Mouse (Mus musculus) thymus, adult 2 months (tissue): ENCODE data around the gene Mcu. TPM values are rescaled to one million over a fixed set of nuclear protein-coding genes. Genes with fewer than 3 reads are reported as not detected.

ENCODE experiments used
- DNase-seq: peaks from one replicate; pipeline ENCODE4 v3.0.0; 2021
- H3K27ac ChIP-seq: fragments of 200-500 bp; 2 replicates; pipeline ENCODE4 v1.5.1; 2012; ENCODE audit warnings: low read length, control low read depth; ENCODE audit not compliant: control insufficient read depth, insufficient read depth
- H3K27me3 ChIP-seq: fragments of 200-500 bp; 2 replicates; pipeline ENCODE4 v1.6.1; 2012; ENCODE audit warnings: mild to moderate bottlenecking, low read length, moderate library complexity, mixed read lengths; ENCODE audit not compliant: control insufficient read depth, insufficient read depth
- H3K36me3 ChIP-seq: fragments of 200-500 bp; 2 replicates; pipeline ENCODE4 v1.6.1; 2012; ENCODE audit warnings: mild to moderate bottlenecking, low read length, moderate library complexity; ENCODE audit not compliant: control insufficient read depth, insufficient read depth
- H3K4me1 ChIP-seq: fragments of 200-500 bp; replicated peaks from 2 replicates; pipeline ENCODE4 v1.6.1; 2012; ENCODE audit warnings: low read length; ENCODE audit not compliant: control insufficient read depth, insufficient read depth
- H3K4me3 ChIP-seq: fragments of 200-500 bp; 2 replicates; pipeline ENCODE4 v1.5.1; 2012; ENCODE audit warnings: mild to moderate bottlenecking, low read length, control low read depth, moderate library complexity; ENCODE audit not compliant: control insufficient read depth, insufficient read depth
- CTCF ChIP-seq: fragments of 200-500 bp; IDR thresholded peaks from 2 replicates; pipeline ENCODE4 v1.5.1; 2012; ENCODE audit warnings: mild to moderate bottlenecking, control low read depth, low read length, moderate library complexity, borderline replicate concordance; ENCODE audit not compliant: control insufficient read depth, poor library complexity, insufficient read depth; ENCODE audit errors: extremely low read depth
- POLR2A ChIP-seq: fragments of 200-500 bp; IDR thresholded peaks from 2 replicates; pipeline ENCODE4 v1.6.1; 2012; ENCODE audit warnings: mild to moderate bottlenecking, low read length, control low read depth, moderate library complexity; ENCODE audit not compliant: control insufficient read depth, poor library complexity, insufficient read depth; ENCODE audit errors: extremely low read depth
- WGBS: fragments of 180-500 bp; shearing (Covaris S2); methylation state at CpG from one replicate; pipeline ENCODE4 v1.1.7; 2018; 5-methylcytosine and 5-hydroxymethylcytosine counted together
- polyA plus RNA-seq: library from polyadenylated mRNA; depleted of rRNA; stranded (reverse); fragments of >200 nt; gene quantifications from 2 replicates; pipeline ENCODE4 v1.2.3, GENCODE M21; 2012; rRNA removed

The Mcu gene
- polyA plus RNA-seq, result 18.2 and 23.1 TPM in 2 replicates

DNA sequence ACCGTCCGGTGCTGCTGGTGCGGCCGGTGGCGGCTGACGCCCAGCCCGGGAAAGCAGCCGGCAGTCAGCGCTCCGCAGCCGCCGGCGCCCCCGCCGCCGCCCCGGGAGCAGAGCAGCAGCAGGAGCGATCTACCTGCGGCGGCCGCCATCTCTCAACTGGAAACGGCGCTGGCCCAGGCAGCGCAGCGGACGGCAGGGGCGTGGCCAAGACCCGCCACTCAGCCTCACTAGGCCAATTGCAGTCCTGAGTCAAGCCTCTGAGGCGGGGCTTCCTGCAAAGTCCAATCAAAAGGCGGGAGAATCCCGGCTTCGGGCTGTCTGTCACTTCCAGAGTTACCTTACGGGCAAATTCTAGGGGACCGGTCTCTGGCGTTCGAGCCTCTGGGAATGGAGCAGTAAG, at the start of gene Mcu:
Mcu (minus strand) TSS at position 171 of the 400 bp plus-strand sequence.
- no peaks in the 10 kb centered on the region for H3K36me3 ChIP-seq
- H3K4me1 ChIP-seq, result peaks cover 10% of the 10 kb centered on the region
- no peak within 1 kb of the TSS for H3K27ac ChIP-seq
- TF ChIP-seq CTCF (no peak), POLR2A (peak; percentile 89)
- H3K27me3 ChIP-seq, result no peaks in the 10 kb centered on the region
- peak within 1 kb of the TSS; percentile 84 for H3K4me3 ChIP-seq
- 6% methylated on average over 32 of the region's 36 CpGs for WGBS
- DNase-seq, result peak; percentile 96

DNA sequence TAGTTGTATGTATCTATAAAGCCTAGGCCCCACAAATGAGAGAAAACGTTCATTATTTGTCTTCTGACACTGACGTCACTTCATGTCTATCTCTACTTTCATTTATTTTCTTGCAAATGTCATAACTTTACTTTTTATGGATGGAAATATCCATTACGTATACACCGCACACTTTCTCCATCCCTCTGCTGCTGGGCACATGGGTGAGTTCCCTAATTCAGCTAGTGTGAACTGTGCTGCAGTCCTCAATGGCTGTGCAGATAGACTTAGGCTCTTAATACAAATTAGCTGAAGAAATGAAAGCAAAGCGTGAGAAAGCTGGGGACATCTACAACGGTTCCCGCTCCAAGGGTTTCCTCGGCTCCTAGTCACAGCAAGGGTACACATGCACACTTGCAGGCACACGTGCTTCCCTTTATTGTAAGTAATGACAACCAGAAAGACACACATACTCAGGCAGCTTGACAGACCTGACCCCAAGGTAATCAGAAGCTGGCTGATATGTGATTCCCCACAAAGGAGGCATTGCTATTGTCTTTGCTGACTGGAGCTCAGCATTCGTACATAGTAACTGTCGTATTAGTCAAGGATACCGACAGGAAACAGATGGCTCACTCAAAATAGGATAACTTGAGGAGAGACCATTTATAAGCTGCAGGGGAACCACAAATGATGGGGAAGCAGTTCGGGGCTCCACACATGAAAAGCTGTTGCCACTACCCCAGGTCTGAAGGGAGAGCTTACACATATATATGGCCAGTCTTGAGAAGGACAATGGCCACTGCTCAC, 49.2 kb upstream of the Mcu start:
- WGBS, result 54% methylated on average over 13 of the region's 13 CpGs
- no peak for DNase-seq
- Histone ChIP-seq H3K27me3 (no peaks in the 10 kb centered on the region), H3K27ac (no peak overlapping the region), H3K36me3 (no peaks in the 10 kb centered on the region), H3K4me3 (no peak overlapping the region), H3K4me1 (peaks cover 2% of the 10 kb centered on the region; the same call in 1 of the 2 replicates)
- no peak for TF ChIP-seq POLR2A

DNA sequence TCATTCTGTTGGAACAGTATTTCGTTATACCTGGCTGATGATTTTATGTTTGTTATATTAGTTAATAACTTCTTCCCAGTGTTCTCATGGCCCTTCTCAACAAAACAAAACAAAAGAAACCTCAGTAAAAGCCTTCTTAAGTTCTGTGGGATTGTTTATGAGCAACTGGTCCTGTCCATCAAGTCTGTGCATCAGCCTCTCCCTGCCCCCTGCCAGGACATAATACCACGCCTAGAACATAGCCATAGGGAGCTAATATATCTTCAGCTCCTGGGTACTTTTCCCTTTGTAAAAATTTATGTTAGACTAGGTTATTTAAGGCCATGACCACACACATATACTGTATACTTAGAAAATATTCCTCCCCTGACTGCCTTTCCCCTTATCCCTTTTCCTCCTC, 48.3 kb upstream of the Mcu start:
- WGBS, result 96% methylated on average over 2 of the region's 2 CpGs
- Histone ChIP-seq H3K4me3 (no peak overlapping the region), H3K36me3 (no peaks in the 10 kb centered on the region), H3K27ac (no peak overlapping the region), H3K4me1 (peaks cover 2% of the 10 kb centered on the region; the same call in 1 of the 2 replicates), H3K27me3 (no peaks in the 10 kb centered on the region)
- no peak for DNase-seq
- no peak for TF ChIP-seq POLR2A
- TF ChIP-seq CTCF, result no peak

DNA sequence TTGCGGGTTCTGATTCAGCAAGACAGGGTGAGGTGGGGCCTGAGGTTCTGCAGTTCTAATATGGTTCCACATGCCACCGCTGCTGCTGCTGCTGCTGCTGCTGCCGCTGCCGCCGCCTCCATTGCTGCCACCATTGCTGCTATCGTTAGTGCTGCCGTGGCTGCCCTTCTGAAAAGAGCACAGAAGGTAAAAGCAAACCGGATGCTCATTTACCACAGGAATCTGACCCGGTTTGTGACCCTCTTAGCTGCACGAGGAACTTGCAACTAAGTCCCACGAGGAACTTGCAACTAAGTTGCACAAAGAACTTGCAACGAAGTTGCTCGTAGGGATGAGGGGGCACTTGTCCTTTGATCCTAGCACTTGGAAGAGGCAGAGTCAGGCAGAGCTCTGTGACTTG, 40.3 kb upstream of the Mcu start:
- 46% methylated on average over 13 of the region's 13 CpGs for WGBS
- H3K4me3 ChIP-seq, result peak overlapping the region; percentile 0; the same call in 1 of the 2 replicates
- H3K27ac ChIP-seq, result no peak overlapping the region
- TF ChIP-seq CTCF (no peak), POLR2A (no peak)
- H3K4me1 ChIP-seq, result peaks cover 6% of the 10 kb centered on the region
- DNase-seq, result no peak
- no peaks in the 10 kb centered on the region for H3K36me3 ChIP-seq
- no peaks in the 10 kb centered on the region for H3K27me3 ChIP-seq

DNA sequence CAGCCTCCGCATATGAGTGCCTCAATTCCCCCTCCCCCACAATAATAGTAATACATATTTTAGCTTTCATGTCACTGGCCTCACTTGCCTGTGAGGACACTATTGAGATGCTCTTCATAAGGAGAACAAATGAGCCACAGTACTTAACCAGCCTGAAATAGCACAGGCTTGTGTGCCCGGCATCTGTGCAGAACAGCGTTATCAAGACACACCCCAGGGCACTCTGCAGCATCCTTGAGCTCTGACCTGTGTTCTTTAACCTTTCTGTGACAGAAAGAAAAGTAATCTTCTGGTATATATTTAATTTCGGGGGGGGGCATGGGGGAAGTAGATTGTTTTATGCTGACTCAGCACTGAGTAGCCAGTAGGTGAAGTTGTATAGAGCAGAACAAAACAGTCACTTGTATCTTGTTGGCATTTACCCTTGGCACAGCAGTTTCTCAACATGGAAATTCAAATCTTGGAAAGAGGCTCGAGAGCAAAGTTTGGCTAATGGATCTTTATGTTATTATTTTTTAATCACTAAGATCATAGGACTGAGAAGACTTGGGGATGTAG, 30.4 kb upstream of the Mcu start:
- Histone ChIP-seq H3K4me1 (peaks cover 6% of the 10 kb centered on the region; the same call in 1 of the 2 replicates), H3K27me3 (no peaks in the 10 kb centered on the region), H3K27ac (no peak overlapping the region), H3K36me3 (no peaks in the 10 kb centered on the region), H3K4me3 (no peak overlapping the region)
- 92% methylated on average over 5 of the region's 5 CpGs for WGBS
- TF ChIP-seq POLR2A (no peak), CTCF (no peak)
- no peak for DNase-seq

DNA sequence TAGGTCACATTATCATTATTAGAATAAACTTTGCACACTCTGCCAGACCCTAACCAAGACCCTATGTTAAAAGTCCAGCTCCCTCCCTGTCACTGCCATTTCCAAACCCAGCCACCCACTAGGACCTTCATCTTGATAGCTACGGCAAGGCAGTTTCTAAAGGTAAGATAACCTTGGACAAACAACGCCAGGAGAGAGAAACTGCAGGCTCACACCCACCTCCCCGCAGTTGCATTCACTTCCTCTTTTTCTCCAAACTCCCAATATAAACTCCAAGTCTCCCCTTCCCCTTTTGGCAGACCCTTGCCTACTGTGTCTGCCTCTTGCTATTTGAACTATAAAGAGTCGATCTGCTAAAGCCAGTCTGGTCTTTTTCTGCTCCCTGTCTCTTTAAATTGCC, 28.7 kb upstream of the Mcu start:
- Histone ChIP-seq H3K4me3 (no peak overlapping the region), H3K36me3 (no peaks in the 10 kb centered on the region)

DNA sequence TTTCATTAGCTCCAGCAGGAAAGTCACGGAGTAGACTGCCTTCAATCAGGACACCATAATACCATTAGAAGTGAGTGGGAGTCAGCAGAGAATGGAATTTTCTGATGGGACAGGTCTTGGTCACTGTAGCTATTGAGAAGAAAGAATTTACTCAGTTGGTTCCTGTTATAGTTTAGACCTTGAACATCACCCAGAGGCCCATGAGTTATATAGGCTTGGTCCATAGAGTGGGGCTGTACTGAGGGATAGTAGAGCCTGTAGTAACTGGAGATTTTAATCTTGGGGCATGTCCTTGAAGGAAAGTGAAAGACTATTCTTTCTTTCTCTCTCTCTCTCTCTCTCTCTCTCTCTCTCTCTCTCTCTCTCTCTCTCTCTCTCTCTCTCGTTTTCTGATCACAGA, 28.2 kb upstream of the Mcu start:
- H3K4me3 ChIP-seq, result no peak overlapping the region
- TF ChIP-seq POLR2A (no peak), CTCF (no peak)
- 63% methylated on average over 2 of the region's 2 CpGs for WGBS

More for the DNA sequence above, 28.7 kb upstream of the Mcu start:
- TF ChIP-seq CTCF (no peak), POLR2A (no peak)
- no peak for DNase-seq
- no peaks in the 10 kb centered on the region for H3K27me3 ChIP-seq
- 16% methylated on average over 4 of the region's 4 CpGs for WGBS
- H3K27ac ChIP-seq, result no peak overlapping the region
- peaks cover 6% of the 10 kb centered on the region; the same call in 1 of the 2 replicates for H3K4me1 ChIP-seq

More for the DNA sequence above, 28.2 kb upstream of the Mcu start:
- peaks cover 6% of the 10 kb centered on the region; the same call in 1 of the 2 replicates for H3K4me1 ChIP-seq
- no peak for DNase-seq
- H3K27me3 ChIP-seq, result no peaks in the 10 kb centered on the region
- H3K27ac ChIP-seq, result no peak overlapping the region
- no peaks in the 10 kb centered on the region for H3K36me3 ChIP-seq
